Comparison of ENCODE assay signal across 16 mouse cellular contexts in the genomic region with DNA sequence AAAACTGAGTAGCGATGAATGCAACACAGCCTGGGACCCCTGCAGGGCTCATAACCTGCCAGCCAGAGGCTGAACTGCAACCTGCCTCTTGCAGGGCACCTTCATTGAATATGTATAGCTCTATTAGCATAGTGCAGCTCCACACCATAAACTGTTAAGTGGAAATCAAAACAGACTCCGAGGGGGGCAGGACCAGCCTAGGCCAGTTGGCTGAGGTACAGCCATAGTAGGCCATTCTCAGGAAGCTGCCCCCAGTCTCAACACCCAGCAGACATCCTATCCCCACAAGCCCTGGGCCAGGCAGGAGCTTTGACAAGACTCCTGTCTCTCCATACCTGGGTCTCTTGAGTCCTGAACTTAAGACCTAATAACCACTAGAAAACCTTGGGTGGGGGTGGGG.
"Had no signal": no experiment of that assay in that cellular context is flagged by ENCODE, and none has a peak within 500 bp of the region (broad histone marks: within the 10 kb centered on the region; RNA-seq: fewer than 3 reads in every experiment).

No protein-coding gene starts in this region.

- H3K36me3 ChIP-seq: intestine, embryonic 15.5 days; liver, embryonic 13.5 days; midbrain, embryonic 12.5 days had no signal

- H3K27me3 ChIP-seq: intestine, embryonic 15.5 days; liver, embryonic 13.5 days had no signal

- H3K9me3 ChIP-seq: intestine, embryonic 15.5 days; liver, embryonic 13.5 days; midbrain, embryonic 12.5 days had no signal

- H3K27ac ChIP-seq: intestine, embryonic 15.5 days; kidney, postnatal 0 days; liver, embryonic 13.5 days; midbrain, embryonic 12.5 days; stomach, postnatal 0 days had no signal

- H3K9ac ChIP-seq: intestine, embryonic 15.5 days; liver, embryonic 13.5 days; midbrain, embryonic 12.5 days had no signal

- H3K4me1 ChIP-seq: intestine, embryonic 15.5 days had no signal

- H3K4me3 ChIP-seq: intestine, embryonic 15.5 days; liver, embryonic 13.5 days; midbrain, embryonic 12.5 days; myocyte had no signal

- H3K4me2 ChIP-seq: intestine, embryonic 15.5 days; liver, embryonic 13.5 days; midbrain, embryonic 12.5 days had no signal

- ATAC-seq: intestine, embryonic 15.5 days; midbrain, embryonic 16.5 days had no signal

- DNase-seq: layer of hippocampus, adult 9-11 months; liver, embryonic 13.5 days; lung, adult 2 months; lung, postnatal 14 days; lung, postnatal 4 days; right cerebral cortex, adult 18-20 months; right cerebral cortex, postnatal 14 days; right cerebral cortex, postnatal 4 days; thymus, adult 2 months; thymus, postnatal 14 days had no signal
